Mouse (Mus musculus) urinary bladder, postnatal 25 days (tissue): ENCODE measurements at regions not wholly inside any gene's neighbourhood (a gene's known extent, or its start where the extent isn't known, plus 50 kb on each side); places are given as distances from the start of the nearest gene placed in this dataset.

Source experiments
- DNase-seq: peaks from one replicate; pipeline ENCODE4 v3.0.0; 2022; ENCODE audit warnings: low spot score

- DNase-seq: no peak
These were observed 203.5 kb upstream of the Xrcc4 start for GRCm38 (mm10) chr13:90292905-90293304.

GRCm38 (mm10) chr13:90292124-90292523 lies 202.7 kb upstream of the Xrcc4 start:
- no peak for DNase-seq

GRCm38 (mm10) chr13:90280976-90281375 lies 191.6 kb upstream of the Xrcc4 start:
- no peak for DNase-seq

GRCm38 (mm10) chr13:90279786-90280382 lies 190.5 kb upstream of the Xrcc4 start:
- DNase-seq: no peak

GRCm38 (mm10) chr13:90279355-90279754 lies 189.9 kb upstream of the Xrcc4 start:
- no peak for DNase-seq

- DNase-seq: no peak
These were observed 169.8 kb upstream of the Xrcc4 start for GRCm38 (mm10) chr13:90259071-90259742.

GRCm38 (mm10) chr13:90252981-90253380 lies 163.6 kb upstream of the Xrcc4 start:
- DNase-seq: no peak

- no peak for DNase-seq
These were observed 156.8 kb upstream of the Xrcc4 start for GRCm38 (mm10) chr13:90245997-90246765.

GRCm38 (mm10) chr13:90238331-90238730 lies 148.9 kb upstream of the Xrcc4 start:
- DNase-seq: no peak

GRCm38 (mm10) chr13:90233986-90234385 lies 144.6 kb upstream of the Xrcc4 start:
- DNase-seq: no peak

GRCm38 (mm10) chr13:90233561-90233960 lies 144.2 kb upstream of the Xrcc4 start:
- DNase-seq: no peak

- DNase-seq: no peak
These were observed 139.7 kb upstream of the Xrcc4 start for GRCm38 (mm10) chr13:90229106-90229505.

- no peak for DNase-seq
These were observed 136.8 kb upstream of the Xrcc4 start for GRCm38 (mm10) chr13:90226212-90226611.

GRCm38 (mm10) chr13:90212390-90212789 lies 123.0 kb upstream of the Xrcc4 start:
- DNase-seq: no peak

GRCm38 (mm10) chr13:90207875-90208274 lies 118.5 kb upstream of the Xrcc4 start:
- no peak for DNase-seq
